Mouse (Mus musculus) gastrocnemius, adult 18-20 months (tissue): Measurements from ENCODE around the gene Gm8271. TPM values are rescaled to one million over a fixed set of nuclear protein-coding genes. Genes with fewer than 3 reads are reported as not detected.
"Not testable (repeated sequence)": the region's sequence is repeated elsewhere in the genome, so short reads cannot be mapped to it uniquely, and the experiment has no call there.

ENCODE experiments used
- DNase-seq: peaks from one replicate; pipeline ENCODE4 v3.0.0; 2021; ENCODE audit warnings: low spot score
- long read RNA-seq, 2 experiments: library from polyadenylated mRNA; stranded (forward); transcript quantifications; one replicate each; pipeline ENCODE4 v2.0.0; 2021
- total RNA-seq, 2 experiments: library from RNA; stranded (reverse); gene quantifications; 2 replicates each; pipeline ENCODE4 v1.2.3; 2021

Gm8271 gene
- total RNA-seq, result not detected
- long read RNA-seq, experiment 1, result 0 reads
- long read RNA-seq, experiment 2, result 0 reads

DNA sequence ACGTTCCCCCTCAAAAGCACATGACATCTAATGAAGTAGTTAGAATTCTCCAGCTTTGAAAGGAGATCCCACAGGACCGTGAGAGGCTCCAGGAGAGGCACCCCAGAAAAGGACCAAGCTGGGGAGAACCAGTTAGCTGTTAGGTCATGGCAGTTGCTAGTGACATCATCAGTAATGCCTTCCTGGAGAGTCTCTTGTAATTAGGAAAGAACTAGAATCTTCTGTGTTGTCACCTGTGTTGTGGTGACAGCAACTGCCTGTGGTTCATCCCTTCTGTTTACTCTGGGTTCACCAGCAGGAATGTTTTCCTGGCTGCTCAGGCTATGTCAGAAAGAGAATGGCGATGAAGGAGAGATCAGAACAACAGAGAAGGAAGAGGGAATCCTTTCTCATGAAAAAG is at the start of gene Gm8271:
Gm8271 (plus strand) TSS at position 301 of the 400 bp plus-strand sequence.
- DNase-seq, result not testable (repeated sequence)

DNA sequence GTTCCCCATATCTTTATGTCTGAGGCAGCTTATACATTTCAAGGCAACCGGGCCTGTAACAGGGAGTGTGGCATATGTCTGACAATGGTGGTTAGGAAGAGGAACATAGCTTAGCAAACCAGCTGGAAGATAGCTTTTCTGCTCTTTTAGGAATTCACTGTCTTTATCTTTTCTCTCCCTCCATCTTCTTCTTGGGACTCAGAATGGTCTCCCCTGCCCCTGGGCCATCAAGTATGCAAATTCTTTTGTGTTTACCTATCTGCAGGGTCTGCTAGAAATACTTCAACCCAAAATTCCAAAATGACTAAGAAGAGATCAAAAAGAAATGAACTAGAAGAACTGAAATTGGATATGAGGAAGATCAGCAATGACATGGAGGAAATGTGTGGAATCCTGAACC is 21.4 kb upstream of the Gm8271 start, which contains the start of gene Gm3317:
Gm3317 (plus strand) TSS at position 301 of the 400 bp plus-strand sequence.
- DNase-seq, result not testable (repeated sequence)

Other genes with a start within 250 kb of the Gm8271 start
- gene Gm8297, start 201.9 kb upstream of the Gm8271 start, total RNA-seq, result under 1 TPM in 1 of 2 experiments, not detected in 1; 0.50 TPM
- gene Gm3298, start 169.9 kb upstream of the Gm8271 start, total RNA-seq, result not detected
- gene 4930555G01Rik, start 135.2 kb upstream of the Gm8271 start, total RNA-seq, result not detected
- not detected for gene Gm8281, start 114.8 kb upstream of the Gm8271 start, total RNA-seq
- gene Gm8279, start 54.3 kb upstream of the Gm8271 start, total RNA-seq, result not detected
- gene Gm3317, start 21.3 kb upstream of the Gm8271 start, total RNA-seq, result not detected
- not detected for gene Gm3526, start 74.8 kb downstream of the Gm8271 start, total RNA-seq
- not detected for gene Gm3542, start 149.1 kb downstream of the Gm8271 start, total RNA-seq
- not detected for gene Gm3500, start 203.3 kb downstream of the Gm8271 start, total RNA-seq